Mouse (Mus musculus): Measurements from ENCODE around the gene Asrgl1. TPM values are rescaled to one million over a fixed set of nuclear protein-coding genes. Genes with fewer than 3 reads are reported as not detected.

The Asrgl1 gene
- polyA plus RNA-seq, 1 experiment from 2014 or later, result 12.6 TPM

GRCm38 (mm10) chr19:9069687-9070307 is 65.6 kb downstream of the Asrgl1 start:
- H3K4me1 ChIP-seq, result peaks cover 62% of the 10 kb centered on the region
- no peak overlapping the region for H3K4me2 ChIP-seq
- 52% methylated on average over 8 of the region's 8 CpGs for WGBS
- H3K9me3 ChIP-seq, result no peaks in the 10 kb centered on the region
- ATAC-seq (ENCODE audit: extremely low read depth, insufficient number of reproducible peaks, low FRiP score, low TSS enrichment), result no peak
- H3K27ac ChIP-seq (replicated peaks), result peak overlapping the region; percentile 88
- no peaks in the 10 kb centered on the region for H3K36me3 ChIP-seq
- H3K9ac ChIP-seq, result no peak overlapping the region
- H3K27me3 ChIP-seq (replicated peaks), result no peaks in the 10 kb centered on the region
- H3K4me3 ChIP-seq, result no peak overlapping the region

GRCm38 (mm10) chr19:9067292-9067691 is 68.1 kb downstream of the Asrgl1 start:
- H3K4me2 ChIP-seq, result no peak overlapping the region
- ATAC-seq (ENCODE audit: extremely low read depth, insufficient number of reproducible peaks, low FRiP score, low TSS enrichment), result no peak
- no peaks in the 10 kb centered on the region for H3K36me3 ChIP-seq
- H3K9me3 ChIP-seq, result no peaks in the 10 kb centered on the region
- 67% methylated on average over 5 of the region's 5 CpGs for WGBS
- no peak overlapping the region for H3K27ac ChIP-seq (replicated peaks)
- peaks cover 46% of the 10 kb centered on the region for H3K4me1 ChIP-seq
- H3K27me3 ChIP-seq (replicated peaks), result no peaks in the 10 kb centered on the region
- H3K9ac ChIP-seq, result no peak overlapping the region
- H3K4me3 ChIP-seq, result no peak overlapping the region

DNA sequence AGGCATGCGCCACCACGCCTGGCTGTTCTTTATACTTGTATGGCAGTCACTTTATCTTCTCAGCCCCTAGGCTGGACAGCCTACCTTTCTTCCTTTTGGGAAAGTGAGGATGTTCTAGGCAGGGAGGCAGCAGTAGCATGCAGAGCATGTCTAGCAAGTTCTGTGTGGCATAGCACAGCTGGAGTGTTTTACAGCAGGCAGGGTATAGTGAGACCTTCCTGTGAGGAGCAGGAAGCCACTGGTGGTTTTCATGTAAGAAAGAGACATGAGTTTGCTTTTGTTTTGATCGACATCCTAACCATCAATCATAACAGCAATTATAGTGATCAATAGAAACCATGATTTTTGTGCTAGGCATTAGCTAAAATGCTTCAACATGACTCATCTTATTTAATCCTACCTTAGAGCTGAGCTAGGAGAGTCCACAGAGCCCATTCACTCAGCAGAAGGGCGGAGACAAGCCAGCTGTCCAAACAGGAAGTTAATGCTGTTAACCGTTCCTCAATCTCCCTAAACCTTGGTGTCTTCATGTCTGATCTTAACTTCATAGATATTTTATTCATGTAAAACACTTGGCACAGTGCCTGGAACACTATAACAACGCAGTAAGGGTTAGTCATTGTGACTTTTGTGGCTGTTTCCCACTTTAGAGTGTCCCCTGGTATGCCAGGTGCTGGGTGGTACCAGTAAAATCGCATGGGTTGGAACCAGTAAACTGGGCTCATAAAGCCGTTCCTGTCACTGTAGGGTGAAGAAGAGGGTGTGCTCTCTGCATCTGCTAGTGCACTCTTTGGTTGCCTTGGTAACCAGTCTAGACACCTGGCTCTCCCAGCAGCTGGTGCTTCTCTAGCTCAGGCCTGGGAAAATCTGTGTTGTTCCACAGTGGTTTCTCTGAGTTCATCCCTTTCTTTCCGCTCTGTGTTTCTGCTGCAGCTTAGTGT is 69.5 kb downstream of the Asrgl1 start:
- H3K27ac ChIP-seq (replicated peaks), result no peak overlapping the region; the same call in 1 of the 2 replicates
- ATAC-seq (ENCODE audit: extremely low read depth, insufficient number of reproducible peaks, low FRiP score, low TSS enrichment), result no peak

GRCm38 (mm10) chr19:9063831-9064230 is 71.6 kb downstream of the Asrgl1 start:
- ATAC-seq (ENCODE audit: extremely low read depth, insufficient number of reproducible peaks, low FRiP score, low TSS enrichment), result no peak
- no peak overlapping the region for H3K27ac ChIP-seq (replicated peaks)
- no peaks in the 10 kb centered on the region for H3K36me3 ChIP-seq
- H3K9ac ChIP-seq, result no peak overlapping the region
- H3K4me3 ChIP-seq, result no peak overlapping the region
- H3K4me1 ChIP-seq, result peaks cover 22% of the 10 kb centered on the region
- no peak overlapping the region for H3K4me2 ChIP-seq
- 83% methylated on average over 3 of the region's 3 CpGs for WGBS
- no peaks in the 10 kb centered on the region for H3K9me3 ChIP-seq
- no peaks in the 10 kb centered on the region for H3K27me3 ChIP-seq (replicated peaks)

More for the DNA sequence above, 69.5 kb downstream of the Asrgl1 start:
- H3K4me3 ChIP-seq, result no peak overlapping the region
- no peak overlapping the region for H3K9ac ChIP-seq
- H3K4me1 ChIP-seq, result peaks cover 38% of the 10 kb centered on the region
- H3K36me3 ChIP-seq, result no peaks in the 10 kb centered on the region
- H3K27me3 ChIP-seq (replicated peaks), result no peaks in the 10 kb centered on the region
- no peaks in the 10 kb centered on the region for H3K9me3 ChIP-seq
- no peak overlapping the region for H3K4me2 ChIP-seq
- 54% methylated on average over 9 of the region's 9 CpGs for WGBS

DNA sequence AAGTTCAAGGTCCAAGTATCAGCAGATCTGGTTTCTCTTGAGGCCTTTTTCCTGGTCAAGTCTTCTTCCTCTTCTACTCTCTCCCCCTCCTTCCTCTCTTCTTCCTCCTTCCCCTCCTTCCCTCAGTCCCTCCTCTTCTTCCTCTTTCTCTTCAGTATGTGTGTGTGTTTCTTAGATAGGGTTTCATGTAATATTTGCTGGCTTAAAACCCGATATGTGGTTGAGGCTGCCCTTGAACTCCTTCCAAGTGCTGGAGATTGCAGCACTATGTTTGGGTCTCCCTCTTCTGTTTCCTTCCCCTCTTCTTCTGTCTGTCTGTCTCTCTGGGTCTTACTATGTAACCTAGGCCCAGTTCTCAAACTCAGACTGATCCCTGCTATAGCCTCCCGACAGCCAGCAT is 72.6 kb downstream of the Asrgl1 start:
- Histone ChIP-seq H3K27ac (replicated peaks) (no peak overlapping the region), H3K27me3 (replicated peaks) (no peaks in the 10 kb centered on the region), H3K9ac (no peak overlapping the region), H3K4me1 (peaks cover 19% of the 10 kb centered on the region), H3K4me2 (no peak overlapping the region), H3K4me3 (no peak overlapping the region), H3K9me3 (no peaks in the 10 kb centered on the region), H3K36me3 (no peaks in the 10 kb centered on the region)
- no peak for ATAC-seq (ENCODE audit: extremely low read depth, insufficient number of reproducible peaks, low FRiP score, low TSS enrichment)
- 82% methylated on average over 2 of the region's 2 CpGs for WGBS

DNA sequence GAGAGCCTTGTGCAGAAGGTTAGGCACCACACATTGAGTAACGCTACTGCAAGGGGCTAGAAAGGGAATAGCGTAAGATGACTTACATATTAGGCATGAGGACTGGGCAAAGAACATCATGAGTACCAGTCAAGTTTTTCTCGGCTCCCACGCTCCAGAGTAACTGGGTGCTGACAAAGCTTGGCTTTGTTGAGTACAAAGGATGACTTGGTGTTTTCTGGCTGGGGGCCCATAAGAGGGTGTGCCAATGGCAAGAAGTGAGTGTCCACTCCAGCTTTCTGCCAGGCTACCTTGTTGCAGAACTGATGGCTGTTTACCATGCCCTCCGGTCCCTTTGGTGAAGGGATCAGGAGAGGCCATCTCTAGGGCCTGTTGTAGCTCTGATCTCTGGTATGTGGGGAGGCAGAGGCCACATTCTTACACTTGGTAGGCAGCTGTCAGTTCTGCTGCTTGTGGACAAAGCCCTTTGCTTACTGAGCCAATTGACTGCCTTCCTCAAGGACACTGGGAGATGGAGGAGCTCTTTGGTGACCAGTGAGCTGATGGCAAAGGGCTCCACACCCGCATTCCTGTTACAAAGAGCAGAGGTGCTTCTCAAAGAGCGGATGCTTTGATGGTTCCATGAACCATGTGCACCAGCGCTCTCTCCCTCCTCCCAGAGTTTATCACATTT is 74.1 kb downstream of the Asrgl1 start:
- Histone ChIP-seq H3K27me3 (replicated peaks) (no peaks in the 10 kb centered on the region), H3K36me3 (no peaks in the 10 kb centered on the region), H3K9ac (no peak overlapping the region), H3K4me1 (peaks cover 16% of the 10 kb centered on the region), H3K4me3 (no peak overlapping the region), H3K4me2 (no peak overlapping the region), H3K9me3 (no peaks in the 10 kb centered on the region), H3K27ac (replicated peaks) (no peak overlapping the region)
- ATAC-seq (ENCODE audit: extremely low read depth, insufficient number of reproducible peaks, low FRiP score, low TSS enrichment), result no peak
- 83% methylated on average over 8 of the region's 8 CpGs for WGBS

DNA sequence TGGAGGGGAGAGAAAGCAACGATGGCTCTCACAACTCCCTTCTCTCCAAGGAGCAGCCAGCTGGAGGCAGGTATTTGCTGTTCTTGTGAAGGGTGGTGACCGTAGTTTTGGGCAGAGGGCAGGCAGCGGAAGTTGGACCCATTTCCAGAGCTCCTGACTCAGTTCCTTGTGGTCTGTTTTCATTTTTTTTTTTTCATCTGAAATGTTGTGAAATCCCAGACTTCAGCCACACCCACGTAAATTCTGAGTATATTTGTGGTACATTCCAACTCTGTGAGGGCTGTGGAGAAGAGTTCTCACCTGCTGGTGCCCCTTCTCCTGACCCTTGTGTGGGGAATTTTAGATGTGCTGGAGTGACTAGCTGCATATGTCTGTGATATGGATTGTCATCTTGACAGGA is 75.3 kb downstream of the Asrgl1 start:
- no peak for ATAC-seq (ENCODE audit: extremely low read depth, insufficient number of reproducible peaks, low FRiP score, low TSS enrichment)
- no peak overlapping the region for H3K4me3 ChIP-seq
- H3K27me3 ChIP-seq (replicated peaks), result no peaks in the 10 kb centered on the region
- H3K27ac ChIP-seq (replicated peaks), result no peak overlapping the region
- no peak overlapping the region for H3K4me2 ChIP-seq
- H3K9me3 ChIP-seq, result no peaks in the 10 kb centered on the region
- H3K9ac ChIP-seq, result no peak overlapping the region
- 79% methylated on average over 4 of the region's 4 CpGs for WGBS
- H3K36me3 ChIP-seq, result no peaks in the 10 kb centered on the region
- peaks cover 6% of the 10 kb centered on the region; the same call in 1 of the 2 replicates for H3K4me1 ChIP-seq

Other genes with a start within 250 kb of the Asrgl1 start
- 61.9 and 71.3 TPM in 2 replicates for gene 1810009A15Rik, start 246.8 kb downstream of the Asrgl1 start, polyA plus RNA-seq (2015; fragmentation: Nextera tagmentation; extraction: Ambion mirVana)
- gene Gm49416, start 246.7 kb downstream of the Asrgl1 start, polyA plus RNA-seq (2015; fragmentation: Nextera tagmentation; extraction: Ambion mirVana), result not detected in 2 replicates
- 23.9 and 25.5 TPM in 2 replicates for gene Ints5, start 242.6 kb downstream of the Asrgl1 start, polyA plus RNA-seq (2015; fragmentation: Nextera tagmentation; extraction: Ambion mirVana)
- gene Ganab, start 237.6 kb downstream of the Asrgl1 start, polyA plus RNA-seq (2015; fragmentation: Nextera tagmentation; extraction: Ambion mirVana), result 63.5 and 63.8 TPM in 2 replicates
- gene B3gat3, start 215.3 kb downstream of the Asrgl1 start, polyA plus RNA-seq (2015; fragmentation: Nextera tagmentation; extraction: Ambion mirVana), result 40.6 and 41.4 TPM in 2 replicates
- gene Rom1, start 206.3 kb downstream of the Asrgl1 start, polyA plus RNA-seq (2015; fragmentation: Nextera tagmentation; extraction: Ambion mirVana), result 2.4 and 2.7 TPM in 2 replicates
- 14.4 and 14.9 TPM in 2 replicates for gene Eml3, start 206.1 kb downstream of the Asrgl1 start, polyA plus RNA-seq (2015; fragmentation: Nextera tagmentation; extraction: Ambion mirVana)
- 83.6 and 88.0 TPM in 2 replicates for gene Mta2, start 193.8 kb downstream of the Asrgl1 start, polyA plus RNA-seq (2015; fragmentation: Nextera tagmentation; extraction: Ambion mirVana)
- 16.3 and 17.1 TPM in 2 replicates for gene Tut1, start 181.8 kb downstream of the Asrgl1 start, polyA plus RNA-seq (2015; fragmentation: Nextera tagmentation; extraction: Ambion mirVana)
- 251 and 281 TPM in 2 replicates for gene Eef1g, start 168.6 kb downstream of the Asrgl1 start, polyA plus RNA-seq (2015; fragmentation: Nextera tagmentation; extraction: Ambion mirVana)
- 22.8 TPM in 2 replicates for gene Ahnak, start 146.4 kb downstream of the Asrgl1 start, polyA plus RNA-seq (2015; fragmentation: Nextera tagmentation; extraction: Ambion mirVana)
- gene Scgb1a1, start 47.7 kb downstream of the Asrgl1 start, polyA plus RNA-seq (2015; fragmentation: Nextera tagmentation; extraction: Ambion mirVana), result not detected in 2 replicates

All from heart, embryonic 13.5 days (tissue).